Mouse (Mus musculus): ENCODE data around the gene Ipo7. TPM values are rescaled to one million over a fixed set of nuclear protein-coding genes. Genes with fewer than 3 reads are reported as not detected.
A peak's percentile ranks its signal among the peaks of the same experiment; 100 is the strongest.
"Not testable (repeated sequence)": the region's sequence is repeated elsewhere in the genome, so short reads cannot be mapped to it uniquely, and the experiment has no call there.

The Ipo7 gene
- 20.0 and 21.8 TPM in 2 replicates for polyA plus RNA-seq (2014; fragmentation: Nextera tagmentation; extraction: Ambion mirVana)

DNA sequence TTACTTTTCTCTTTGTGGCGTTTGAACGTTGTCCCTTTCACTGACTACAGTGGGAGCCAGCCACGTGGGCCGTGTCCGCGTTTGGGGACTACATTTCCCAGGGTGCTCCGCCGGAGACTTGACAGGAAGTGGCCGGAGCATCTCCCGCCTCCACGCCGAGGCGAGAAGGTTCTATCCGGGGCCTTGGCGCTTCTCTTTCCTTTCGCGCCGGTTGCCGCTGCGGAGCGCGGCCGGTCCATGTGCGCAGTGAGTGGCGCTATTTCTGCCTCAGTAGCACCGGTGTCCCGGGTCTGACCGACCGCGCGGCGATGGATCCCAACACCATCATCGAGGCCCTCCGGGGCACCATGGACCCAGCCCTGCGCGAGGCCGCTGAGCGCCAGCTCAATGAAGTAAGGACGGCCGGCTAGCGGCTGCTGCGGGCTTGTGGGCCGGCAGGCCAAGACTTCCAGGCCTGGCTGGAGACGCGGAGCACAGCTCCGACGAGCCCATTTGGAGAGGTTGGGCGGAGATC, at the start of gene Ipo7:
TSS of gene Ipo7 (plus strand) at position 158 of the 514 bp plus-strand sequence.
- no peaks in the 10 kb centered on the region for H3K4me1 ChIP-seq (ENCODE audit: insufficient read depth)
- ATAC-seq (ENCODE audit: insufficient read depth), result peak; percentile 97
- DNase-seq, result peak; percentile 97
- peak within 1 kb of the TSS; percentile 98 for H3K9ac ChIP-seq
- H3K9me3 ChIP-seq (ENCODE audit: low read depth, low read length), result no peaks in the 10 kb centered on the region
- H3K4me2 ChIP-seq, result peak within 1 kb of the TSS; percentile 67
- no peaks in the 10 kb centered on the region for H3K27me3 ChIP-seq (ENCODE audit: insufficient read depth, low read length)
- WGBS, result under 1% methylated on average over 48 of the region's 48 CpGs
- peak within 1 kb of the TSS; percentile 100 for H3K4me3 ChIP-seq (ENCODE audit: low read depth, low read length)
- 0 out of 2 replicates have a peak, but pooled peaks cover 13% of the 10 kb centered on the region for H3K36me3 ChIP-seq (ENCODE audit: insufficient read depth)
- H3K27ac ChIP-seq (ENCODE audit: low read depth), result peak within 1 kb of the TSS; percentile 95
- TF ChIP-seq CTCF (IDR thresholded peaks at IDR 0.05; ENCODE audit: low read depth), result 0 out of 2 replicates have a peak, but pooled peaks have one; percentile 8

DNA sequence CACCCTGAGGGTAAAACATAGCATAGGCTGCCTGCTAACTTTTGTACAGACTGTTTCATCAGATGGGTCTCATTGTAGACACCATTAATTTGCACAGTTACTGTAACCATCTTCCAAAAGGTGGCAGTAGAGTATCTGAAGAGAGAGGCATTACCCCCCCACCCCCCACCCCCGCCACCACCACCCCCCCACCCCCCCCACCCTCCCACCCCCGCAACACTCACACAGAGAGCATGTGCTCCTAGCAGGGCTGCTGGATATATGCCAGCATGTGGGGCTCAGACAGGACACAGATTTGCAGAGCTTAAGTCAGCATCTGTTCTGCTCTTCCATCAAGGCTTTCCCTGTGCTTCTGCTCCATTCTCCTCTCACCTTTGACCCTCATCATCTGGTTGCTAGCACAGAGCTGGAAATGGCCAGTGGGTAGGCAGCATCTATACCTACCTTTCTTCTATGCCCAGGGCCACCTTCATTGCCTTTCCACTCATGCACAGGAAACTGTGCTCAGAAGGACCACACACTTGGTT, 49.1 kb upstream of the Ipo7 start:
- Histone ChIP-seq H3K4me2 (no peak overlapping the region), H3K27me3 (ENCODE audit: insufficient read depth, low read length) (no peaks in the 10 kb centered on the region), H3K9ac (no peak overlapping the region), H3K36me3 (ENCODE audit: insufficient read depth) (peaks cover 10% of the 10 kb centered on the region), H3K4me1 (ENCODE audit: insufficient read depth) (peaks cover 9% of the 10 kb centered on the region; the same call in 1 of the 2 replicates), H3K9me3 (ENCODE audit: low read depth, low read length) (no peaks in the 10 kb centered on the region), H3K4me3 (ENCODE audit: low read depth, low read length) (no peak overlapping the region), H3K27ac (ENCODE audit: low read depth) (peak overlapping the region; percentile 71)
- WGBS, result 0% methylated on average over 1 of the region's 2 CpGs
- peak; percentile 86 for ATAC-seq (ENCODE audit: insufficient read depth)
- peak; percentile 90 for DNase-seq
- peak; percentile 31 for TF ChIP-seq CTCF (IDR thresholded peaks at IDR 0.05; ENCODE audit: low read depth)

DNA sequence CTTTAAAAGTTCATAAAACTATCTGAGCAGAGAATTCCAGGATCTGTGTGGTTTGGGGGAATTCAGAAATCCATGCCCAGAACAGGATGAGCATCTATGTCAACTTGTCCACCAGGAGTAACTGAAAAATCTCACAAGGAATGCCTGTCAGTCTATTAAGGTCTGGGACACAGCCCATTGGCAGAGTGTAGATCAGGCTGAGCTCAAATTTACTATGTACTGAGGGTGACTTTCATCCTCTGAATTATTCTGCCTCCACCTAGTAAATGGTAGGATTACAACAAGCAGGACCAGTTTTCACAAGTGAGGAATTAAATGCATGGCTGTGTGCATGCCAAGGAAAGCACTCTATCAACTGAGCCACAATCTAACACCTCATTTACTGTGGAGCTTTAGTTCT, 48.5 kb upstream of the Ipo7 start:
- no peak for TF ChIP-seq CTCF (IDR thresholded peaks at IDR 0.05; ENCODE audit: low read depth)
- H3K9me3 ChIP-seq (ENCODE audit: low read depth, low read length), result no peaks in the 10 kb centered on the region
- DNase-seq (peak; percentile 32), ATAC-seq (ENCODE audit: insufficient read depth) (peak; percentile 45; the same call in 1 of the 2 replicates)
- H3K9ac ChIP-seq, result no peak overlapping the region
- peak overlapping the region; percentile 71 for H3K27ac ChIP-seq (ENCODE audit: low read depth)
- no peak overlapping the region for H3K4me2 ChIP-seq
- no peaks in the 10 kb centered on the region for H3K27me3 ChIP-seq (ENCODE audit: insufficient read depth, low read length)
- H3K4me1 ChIP-seq (ENCODE audit: insufficient read depth), result peaks cover 9% of the 10 kb centered on the region; the same call in 1 of the 2 replicates
- H3K4me3 ChIP-seq (ENCODE audit: low read depth, low read length), result no peak overlapping the region
- peaks cover 10% of the 10 kb centered on the region for H3K36me3 ChIP-seq (ENCODE audit: insufficient read depth)

DNA sequence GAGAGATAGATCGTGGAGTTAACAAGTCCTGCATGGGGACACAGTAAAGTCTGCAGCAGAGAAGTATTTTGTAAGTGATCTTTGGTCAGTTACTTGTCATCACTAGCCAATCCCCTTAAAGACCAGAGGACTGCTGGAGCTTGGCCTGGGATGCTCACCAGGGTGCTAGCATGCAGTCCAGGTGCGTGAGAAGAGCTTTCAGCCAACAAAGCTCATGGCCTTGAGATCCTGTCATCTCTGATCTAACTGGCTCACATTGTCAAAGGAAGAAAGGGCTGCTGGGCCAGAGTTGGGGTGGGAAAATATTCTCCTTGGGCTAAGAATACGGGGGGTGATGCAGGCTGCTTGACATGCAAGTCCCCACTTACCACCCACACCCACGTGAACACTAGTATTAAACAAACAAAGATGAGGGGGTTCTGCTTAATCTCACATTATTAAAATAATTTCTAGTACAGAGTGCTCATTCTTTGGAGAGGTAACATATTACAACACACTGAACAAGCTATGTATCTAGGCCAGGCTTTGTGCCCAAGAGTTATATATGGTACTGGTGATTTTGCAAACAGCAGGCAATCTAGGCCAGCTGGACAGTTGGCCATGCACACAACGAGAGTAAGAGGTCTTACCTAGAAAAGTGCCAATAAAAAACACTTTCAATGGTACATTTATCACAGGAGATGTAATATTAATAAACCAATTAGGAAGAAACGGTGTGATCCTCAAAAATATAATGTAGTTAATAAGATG, 41.9 kb upstream of the Ipo7 start:
- no peak for ATAC-seq (ENCODE audit: insufficient read depth)
- Histone ChIP-seq H3K4me3 (ENCODE audit: low read depth, low read length) (no peak overlapping the region), H3K9ac (no peak overlapping the region), H3K27ac (ENCODE audit: low read depth) (no peak overlapping the region), H3K9me3 (ENCODE audit: low read depth, low read length) (no peaks in the 10 kb centered on the region), H3K36me3 (ENCODE audit: insufficient read depth) (peaks cover 55% of the 10 kb centered on the region), H3K27me3 (ENCODE audit: insufficient read depth, low read length) (no peaks in the 10 kb centered on the region), H3K4me2 (no peak overlapping the region), H3K4me1 (ENCODE audit: insufficient read depth) (no peaks in the 10 kb centered on the region)
- DNase-seq, result no peak
- WGBS, result 86% methylated on average over 6 of the region's 6 CpGs
- TF ChIP-seq CTCF (IDR thresholded peaks at IDR 0.05; ENCODE audit: low read depth), result no peak

DNA sequence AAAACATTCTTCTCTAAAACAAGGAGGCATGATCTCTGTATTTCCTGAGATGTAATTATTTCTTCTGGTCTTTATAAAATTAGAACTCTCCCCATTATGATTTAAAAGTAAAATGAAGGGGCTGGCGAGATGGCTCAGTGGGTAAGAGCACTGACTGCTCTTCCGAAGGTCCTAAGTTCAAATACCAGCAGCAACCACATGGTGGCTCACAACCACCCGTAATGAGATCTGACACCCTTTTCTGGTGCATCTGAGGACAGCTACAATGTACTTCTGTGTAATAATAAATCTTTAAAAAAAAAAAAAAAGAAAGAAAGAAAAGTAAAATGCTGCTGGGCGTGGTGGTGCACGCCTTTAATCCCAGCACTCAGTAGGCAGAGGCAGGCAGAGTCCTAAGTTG, 40.9 kb upstream of the Ipo7 start:
- H3K27ac ChIP-seq (ENCODE audit: low read depth); H3K9me3 ChIP-seq (ENCODE audit: low read depth, low read length); H3K4me2 ChIP-seq; H3K4me1 ChIP-seq (ENCODE audit: insufficient read depth); H3K27me3 ChIP-seq (ENCODE audit: insufficient read depth, low read length); ATAC-seq (ENCODE audit: insufficient read depth); H3K4me3 ChIP-seq (ENCODE audit: low read depth, low read length); H3K9ac ChIP-seq: not testable (repeated sequence)
- H3K36me3 ChIP-seq (ENCODE audit: insufficient read depth), result peaks cover 64% of the 10 kb centered on the region
- WGBS, result 67% methylated on average over 5 of the region's 5 CpGs
- peak; percentile 51 for TF ChIP-seq CTCF (IDR thresholded peaks at IDR 0.05; ENCODE audit: low read depth)
- peak; percentile 55 for DNase-seq

DNA sequence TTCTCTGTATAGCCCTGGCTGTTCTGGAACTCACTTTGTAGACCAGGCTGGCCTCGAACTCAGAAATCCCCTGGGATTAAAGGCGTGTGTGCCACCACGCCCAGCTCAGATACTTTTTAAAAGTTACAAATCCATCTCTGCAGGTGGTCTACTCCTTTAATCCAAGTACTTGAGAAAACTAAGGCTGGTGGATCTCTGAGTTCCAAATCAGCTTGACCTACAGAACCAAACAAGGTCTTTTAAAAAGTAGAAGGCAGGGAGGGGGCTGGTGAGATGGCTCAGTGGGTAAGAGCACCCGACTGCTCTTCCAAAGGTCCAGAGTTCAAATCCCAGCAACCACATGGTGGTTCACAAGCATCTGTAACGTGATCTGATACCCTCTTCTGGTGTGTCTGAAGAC, 33.5 kb upstream of the Ipo7 start:
- ATAC-seq (ENCODE audit: insufficient read depth); H3K9ac ChIP-seq; H3K27ac ChIP-seq (ENCODE audit: low read depth); H3K27me3 ChIP-seq (ENCODE audit: insufficient read depth, low read length); DNase-seq; H3K4me1 ChIP-seq (ENCODE audit: insufficient read depth); H3K4me3 ChIP-seq (ENCODE audit: low read depth, low read length); H3K9me3 ChIP-seq (ENCODE audit: low read depth, low read length): not testable (repeated sequence)
- 70% methylated on average over 5 of the region's 5 CpGs for WGBS
- Histone ChIP-seq H3K4me2 (peak overlapping the region; percentile 82), H3K36me3 (ENCODE audit: insufficient read depth) (peaks cover 29% of the 10 kb centered on the region)

DNA sequence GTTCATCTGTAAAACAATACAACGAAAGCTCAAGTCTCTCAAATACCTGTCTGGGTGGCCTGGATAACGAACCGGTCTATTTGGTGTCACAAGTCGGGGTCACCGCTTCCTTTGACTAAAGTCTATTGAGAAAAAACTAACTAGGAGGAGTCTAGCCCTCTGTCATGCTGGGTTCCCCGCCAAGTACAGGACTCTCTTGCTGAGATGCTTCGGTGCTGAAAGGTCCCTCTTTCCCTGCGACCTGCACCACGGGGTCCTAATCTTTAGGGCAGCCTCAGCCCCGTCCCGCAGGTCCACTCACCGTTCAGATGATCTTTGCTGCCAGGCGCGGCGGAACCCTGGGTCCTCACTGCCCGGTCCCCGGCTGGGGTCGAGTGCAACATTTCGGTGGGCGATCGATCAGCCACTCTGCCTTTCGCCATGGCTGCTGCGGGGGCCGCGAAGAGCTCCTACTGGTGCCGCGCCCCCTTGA, 32.4 kb upstream of the Ipo7 start:
- peak overlapping the region; percentile 66 for H3K4me3 ChIP-seq (ENCODE audit: low read depth, low read length)
- peak overlapping the region; percentile 71 for H3K9ac ChIP-seq
- H3K27ac ChIP-seq (ENCODE audit: low read depth), result peak overlapping the region; percentile 54; the same call in 1 of the 2 replicates
- DNase-seq, result peak; percentile 42
- H3K27me3 ChIP-seq (ENCODE audit: insufficient read depth, low read length), result no peaks in the 10 kb centered on the region
- H3K36me3 ChIP-seq (ENCODE audit: insufficient read depth), result peaks cover 18% of the 10 kb centered on the region
- H3K4me2 ChIP-seq, result peak overlapping the region; percentile 82
- WGBS, result under 1% methylated on average over 27 of the region's 27 CpGs
- no peaks in the 10 kb centered on the region for H3K9me3 ChIP-seq (ENCODE audit: low read depth, low read length)
- no peak for TF ChIP-seq CTCF (IDR thresholded peaks at IDR 0.05; ENCODE audit: low read depth)
- H3K4me1 ChIP-seq (ENCODE audit: insufficient read depth), result no peaks in the 10 kb centered on the region
- ATAC-seq (ENCODE audit: insufficient read depth), result peak; percentile 67
